Mouse (Mus musculus): ENCODE results near the gene Ppp3r2. TPM values are rescaled to one million over a fixed set of nuclear protein-coding genes. Genes with fewer than 3 reads are reported as not detected.

Gene Ppp3r2
- 1 to 10 TPM; 2.3 TPM for total RNA-seq (2021)

- no peak for DNase-seq
Observed at GRCm38 (mm10) chr4:49681812-49682211, at the start of gene Ppp3r2. Gene Ppp3r2, minus strand, starts transcription at chr4:49682024.

GRCm38 (mm10) chr4:49729326-49729725, 47.5 kb upstream of the Ppp3r2 start:
- intact Hi-C loops (cut with DNase I) = no loop called here
- no peak for DNase-seq

More at GRCm38 (mm10) chr4:49681812-49682211, at the start of gene Ppp3r2:
- intact Hi-C loops (cut with DNase I) = loop anchor here (10.0 kb wide), 1 partner anchor 273 kb away; no protein-coding TSS in a partner anchor

GRCm38 (mm10) chr4:49723908-49724307, 42.1 kb upstream of the Ppp3r2 start:
- intact Hi-C loops (cut with DNase I) = no loop called here
- no peak for DNase-seq

GRCm38 (mm10) chr4:49691405-49692194, 9.8 kb upstream of the Ppp3r2 start:
- intact Hi-C loops (cut with DNase I) = no loop called here
- no peak for DNase-seq

GRCm38 (mm10) chr4:49688594-49689288, 6.9 kb upstream of the Ppp3r2 start:
- peak; percentile 50 for DNase-seq
- intact Hi-C loops (cut with DNase I) = loop anchor here (5.0 to 10.0 kb wide), 2 partner anchors 154 to 266 kb away; no protein-coding TSS in a partner anchor

GRCm38 (mm10) chr4:49680171-49680875, 1.5 kb downstream of the Ppp3r2 start:
- no peak for DNase-seq
- intact Hi-C loops (cut with DNase I) = loop anchor here (10.0 kb wide), 1 partner anchor 274 kb away; no protein-coding TSS in a partner anchor

- intact Hi-C loops (cut with DNase I) = no loop called here
- no peak for DNase-seq
Observed at GRCm38 (mm10) chr4:49676790-49677189, 5.0 kb downstream of the Ppp3r2 start.

GRCm38 (mm10) chr4:49676071-49676470, 5.8 kb downstream of the Ppp3r2 start:
- no peak for DNase-seq
- intact Hi-C loops (cut with DNase I) = no loop called here

GRCm38 (mm10) chr4:49664850-49665249, 17.0 kb downstream of the Ppp3r2 start:
- no peak for DNase-seq
- intact Hi-C loops (cut with DNase I) = no loop called here

- intact Hi-C loops (cut with DNase I) = no loop called here
Observed at GRCm38 (mm10) chr4:49662231-49662630, 19.6 kb downstream of the Ppp3r2 start.

GRCm38 (mm10) chr4:49661664-49662063, 20.2 kb downstream of the Ppp3r2 start:
- no peak for DNase-seq
- intact Hi-C loops (cut with DNase I) = no loop called here

More at GRCm38 (mm10) chr4:49662231-49662630, 19.6 kb downstream of the Ppp3r2 start:
- DNase-seq = no peak

- intact Hi-C loops (cut with DNase I) = no loop called here
- DNase-seq = no peak
Observed at GRCm38 (mm10) chr4:49659421-49659820, 22.4 kb downstream of the Ppp3r2 start.

- intact Hi-C loops (cut with DNase I) = no loop called here
- DNase-seq = no peak
Observed at GRCm38 (mm10) chr4:49639913-49640312, 41.9 kb downstream of the Ppp3r2 start.

- intact Hi-C loops (cut with DNase I) = no loop called here
Observed at GRCm38 (mm10) chr4:49637821-49638220, 44.0 kb downstream of the Ppp3r2 start.

GRCm38 (mm10) chr4:49632139-49632481, 49.7 kb downstream of the Ppp3r2 start:
- intact Hi-C loops (cut with DNase I) = no loop called here
- no peak for DNase-seq

More at GRCm38 (mm10) chr4:49637821-49638220, 44.0 kb downstream of the Ppp3r2 start:
- DNase-seq = peak; percentile 13

GRCm38 (mm10) chr4:49631319-49632138, 50.3 kb downstream of the Ppp3r2 start, which contains the start of gene Rnf20:
Gene Rnf20, plus strand, starts transcription at chr4:49632006.
- intact Hi-C loops (cut with DNase I) = no loop called here
- DNase-seq = peak; percentile 96

- no peak for DNase-seq
- intact Hi-C loops (cut with DNase I) = loop anchor here (5.0 to 10.0 kb wide), 3 partner anchors 107 to 937 kb away; partner anchors contain the start of genes Mrpl50 and Zfp189
Observed at GRCm38 (mm10) chr4:49628941-49629340, 52.9 kb downstream of the Ppp3r2 start.
